Mouse (Mus musculus): ENCODE data around the gene Ctxn1. TPM values are rescaled to one million over a fixed set of nuclear protein-coding genes. Genes with fewer than 3 reads are reported as not detected.
A peak's percentile ranks its signal among the peaks of the same experiment; 100 is the strongest.

Gene Ctxn1
- 0.32 and 0.42 TPM in 2 replicates for polyA plus RNA-seq (2012)

- no peak for TF ChIP-seq TAL1 (IDR thresholded peaks at IDR 0.05; ENCODE audit: low read length)
- TF ChIP-seq GATA1 (IDR thresholded peaks at IDR 0.05; ENCODE audit: low read length) = no peak
- no peaks in the 10 kb centered on the region for H3K9me3 ChIP-seq (ENCODE audit: control insufficient read depth, low read length)
- peaks cover 86% of the 10 kb centered on the region for H3K36me3 ChIP-seq (ENCODE audit: control insufficient read depth)
- peaks cover 42% of the 10 kb centered on the region for H3K4me1 ChIP-seq (ENCODE audit: control insufficient read depth)
- peak within 1 kb of the TSS; percentile 69 for H3K4me3 ChIP-seq (replicated peaks)
- H3K27me3 ChIP-seq (ENCODE audit: control insufficient read depth) = no peaks in the 10 kb centered on the region
These were observed at the start of gene Ctxn1 for GRCm38 (mm10) chr8:4259125-4259804. Gene Ctxn1 (minus strand): TSS chr8:4259274.

DNA sequence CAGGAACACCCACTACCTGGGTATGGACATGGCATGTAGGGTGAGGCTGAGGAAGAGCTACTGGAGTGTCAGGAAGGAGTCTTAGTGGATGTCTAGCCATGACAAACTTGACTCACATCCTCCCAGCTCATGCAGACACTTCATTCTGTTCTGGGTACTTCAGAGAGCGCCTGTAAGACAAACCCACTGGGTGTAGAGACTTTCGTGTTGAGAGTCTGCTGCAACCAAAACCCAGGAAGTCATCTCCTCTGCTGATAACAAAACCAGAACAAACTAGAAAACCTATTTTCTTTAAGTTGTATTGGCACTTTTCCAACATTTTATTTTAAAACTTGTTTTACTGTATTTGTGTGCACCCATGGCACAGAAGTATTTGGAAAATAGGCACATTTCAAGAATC lies 46.8 kb upstream of the Ctxn1 start:
- no peak overlapping the region for H3K4me3 ChIP-seq (replicated peaks)
- TF ChIP-seq GATA1 (IDR thresholded peaks at IDR 0.05; ENCODE audit: low read length) (no peak), TAL1 (IDR thresholded peaks at IDR 0.05; ENCODE audit: low read length) (no peak)
- peaks cover 26% of the 10 kb centered on the region for H3K4me1 ChIP-seq (ENCODE audit: control insufficient read depth)

DNA sequence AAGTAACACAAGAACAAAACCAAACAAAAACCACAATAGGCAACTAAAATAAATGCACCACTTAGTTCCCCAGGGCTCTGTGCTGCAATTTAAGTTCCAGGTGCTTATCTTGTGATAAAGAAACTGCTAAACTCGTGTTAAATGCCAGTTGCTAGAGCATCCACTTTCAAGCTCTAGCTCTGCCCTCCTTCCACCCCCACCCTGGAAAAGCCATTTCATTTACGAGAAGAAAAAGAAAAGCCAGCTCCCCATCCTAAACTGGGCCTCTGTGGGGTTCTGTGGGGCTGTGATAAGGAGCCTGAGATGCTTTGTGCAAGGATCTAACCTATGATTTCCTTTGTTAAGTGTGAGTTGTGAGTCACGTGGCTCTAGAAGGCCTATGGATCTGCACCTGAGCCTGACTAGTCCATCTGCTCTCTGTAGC lies 45.1 kb upstream of the Ctxn1 start:
- TF ChIP-seq TAL1 (IDR thresholded peaks at IDR 0.05; ENCODE audit: low read length) = no peak
- no peak for TF ChIP-seq GATA1 (IDR thresholded peaks at IDR 0.05; ENCODE audit: low read length)
- peaks cover 26% of the 10 kb centered on the region for H3K4me1 ChIP-seq (ENCODE audit: control insufficient read depth)

More for the DNA sequence above, 46.8 kb upstream of the Ctxn1 start:
- Histone ChIP-seq H3K9me3 (ENCODE audit: control insufficient read depth, low read length) (no peaks in the 10 kb centered on the region), H3K36me3 (ENCODE audit: control insufficient read depth) (peaks cover 99% of the 10 kb centered on the region), H3K27me3 (ENCODE audit: control insufficient read depth) (no peaks in the 10 kb centered on the region)

DNA sequence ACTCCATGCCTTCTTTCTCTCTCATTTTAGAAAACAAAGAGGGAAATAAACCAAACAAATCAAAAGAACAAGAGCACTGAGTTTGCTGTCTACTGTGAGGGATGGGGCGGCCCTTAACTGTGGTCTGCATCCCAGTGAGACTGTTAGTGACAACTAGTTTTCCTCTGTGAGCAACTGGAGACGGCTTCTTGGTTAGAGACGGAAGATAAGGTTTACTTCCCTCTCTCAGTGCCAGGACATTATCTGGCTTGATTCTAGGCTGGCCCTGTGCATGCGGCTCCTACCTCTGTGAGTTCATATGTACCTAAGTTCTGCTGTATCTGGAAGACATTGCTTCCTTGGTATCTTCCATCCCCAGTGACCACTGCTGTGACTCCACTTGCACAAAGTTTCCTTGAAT lies 38.7 kb upstream of the Ctxn1 start:
- TF ChIP-seq TAL1 (IDR thresholded peaks at IDR 0.05; ENCODE audit: low read length) (no peak), GATA1 (IDR thresholded peaks at IDR 0.05; ENCODE audit: low read length) (no peak)
- Histone ChIP-seq H3K36me3 (ENCODE audit: control insufficient read depth) (peaks cover 98% of the 10 kb centered on the region), H3K9me3 (ENCODE audit: control insufficient read depth, low read length) (no peaks in the 10 kb centered on the region), H3K4me1 (ENCODE audit: control insufficient read depth) (no peaks in the 10 kb centered on the region), H3K27me3 (ENCODE audit: control insufficient read depth) (no peaks in the 10 kb centered on the region), H3K4me3 (replicated peaks) (no peak overlapping the region)

More for the DNA sequence above, 45.1 kb upstream of the Ctxn1 start:
- H3K27me3 ChIP-seq (ENCODE audit: control insufficient read depth) = no peaks in the 10 kb centered on the region
- H3K36me3 ChIP-seq (ENCODE audit: control insufficient read depth) = peaks cover 99% of the 10 kb centered on the region
- H3K9me3 ChIP-seq (ENCODE audit: control insufficient read depth, low read length) = no peaks in the 10 kb centered on the region
- H3K4me3 ChIP-seq (replicated peaks) = no peak overlapping the region

GRCm38 (mm10) chr8:4292738-4293137 lies 33.7 kb upstream of the Ctxn1 start:
- Histone ChIP-seq H3K9me3 (ENCODE audit: control insufficient read depth, low read length) (no peaks in the 10 kb centered on the region), H3K4me1 (ENCODE audit: control insufficient read depth) (no peaks in the 10 kb centered on the region), H3K4me3 (replicated peaks) (no peak overlapping the region), H3K27me3 (ENCODE audit: control insufficient read depth) (no peaks in the 10 kb centered on the region), H3K36me3 (ENCODE audit: control insufficient read depth) (peaks cover 99% of the 10 kb centered on the region)
- no peak for TF ChIP-seq GATA1 (IDR thresholded peaks at IDR 0.05; ENCODE audit: low read length)
- no peak for TF ChIP-seq TAL1 (IDR thresholded peaks at IDR 0.05; ENCODE audit: low read length)

GRCm38 (mm10) chr8:4276111-4276465 lies 17.0 kb upstream of the Ctxn1 start:
- H3K9me3 ChIP-seq (ENCODE audit: control insufficient read depth, low read length) = no peaks in the 10 kb centered on the region
- peaks cover 34% of the 10 kb centered on the region for H3K4me1 ChIP-seq (ENCODE audit: control insufficient read depth)
- H3K27me3 ChIP-seq (ENCODE audit: control insufficient read depth) = no peaks in the 10 kb centered on the region
- H3K4me3 ChIP-seq (replicated peaks) = peak overlapping the region; percentile 95
- TF ChIP-seq GATA1 (IDR thresholded peaks at IDR 0.05; ENCODE audit: low read length) (no peak), TAL1 (IDR thresholded peaks at IDR 0.05; ENCODE audit: low read length) (no peak)
- H3K36me3 ChIP-seq (ENCODE audit: control insufficient read depth) = peaks cover 26% of the 10 kb centered on the region

DNA sequence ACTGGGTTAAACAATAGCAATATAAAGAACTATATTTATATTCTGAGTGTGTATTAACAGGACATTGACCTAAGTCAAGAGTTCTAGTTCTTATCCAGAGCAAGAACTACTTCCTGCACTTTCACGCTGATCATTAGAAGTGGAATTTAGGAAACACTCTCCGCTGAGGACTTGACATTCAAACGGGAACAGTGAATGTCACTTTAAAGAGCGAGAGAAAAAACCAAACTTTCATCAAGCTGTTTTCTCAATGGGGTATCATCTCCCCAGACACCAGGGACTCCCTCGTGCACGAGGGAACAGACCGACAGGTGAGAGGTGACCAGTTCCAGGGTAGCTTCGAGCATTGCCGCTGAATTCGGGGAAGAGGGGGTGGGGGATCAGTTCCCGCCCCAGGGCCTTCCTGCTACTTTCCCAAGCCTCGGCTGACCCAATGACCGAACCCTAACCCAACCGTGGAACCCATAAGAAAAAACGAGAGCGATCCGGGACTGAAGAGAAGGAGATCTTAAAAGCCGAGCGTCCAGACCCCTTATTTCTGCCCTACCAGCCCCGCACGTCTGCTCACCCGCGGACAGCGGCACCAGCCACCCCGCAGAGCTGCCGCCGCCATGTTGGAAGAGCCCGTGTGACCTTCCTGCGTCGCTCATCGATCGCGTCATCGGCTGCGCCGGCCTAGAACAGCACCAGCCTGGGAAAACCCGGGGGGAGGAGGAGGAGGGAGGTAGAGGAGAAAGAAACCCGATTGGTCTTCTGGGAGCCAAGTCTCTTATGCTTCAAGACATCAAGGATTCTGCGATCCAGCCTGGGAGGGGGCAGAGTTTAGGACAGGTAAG lies 16.4 kb upstream of the Ctxn1 start, which contains the start of gene Timm44:
Timm44 (minus strand) TSS at position 639 of the 836 bp plus-strand sequence.
- peak within 1 kb of the TSS; percentile 95 for H3K4me3 ChIP-seq (replicated peaks)
- H3K27me3 ChIP-seq (ENCODE audit: control insufficient read depth) = no peaks in the 10 kb centered on the region
- no peak for TF ChIP-seq GATA1 (IDR thresholded peaks at IDR 0.05; ENCODE audit: low read length)
- H3K4me1 ChIP-seq (ENCODE audit: control insufficient read depth) = peaks cover 34% of the 10 kb centered on the region
- H3K36me3 ChIP-seq (ENCODE audit: control insufficient read depth) = peaks cover 30% of the 10 kb centered on the region
- no peaks in the 10 kb centered on the region for H3K9me3 ChIP-seq (ENCODE audit: control insufficient read depth, low read length)

- no peak overlapping the region for H3K4me3 ChIP-seq (replicated peaks)
- no peaks in the 10 kb centered on the region for H3K27me3 ChIP-seq (ENCODE audit: control insufficient read depth)
- TF ChIP-seq GATA1 (IDR thresholded peaks at IDR 0.05; ENCODE audit: low read length) (no peak), TAL1 (IDR thresholded peaks at IDR 0.05; ENCODE audit: low read length) (no peak)
- no peaks in the 10 kb centered on the region for H3K9me3 ChIP-seq (ENCODE audit: control insufficient read depth, low read length)
- peaks cover 89% of the 10 kb centered on the region for H3K36me3 ChIP-seq (ENCODE audit: control insufficient read depth)
- H3K4me1 ChIP-seq (ENCODE audit: control insufficient read depth) = peaks cover 14% of the 10 kb centered on the region
These were observed 10.5 kb upstream of the Ctxn1 start for GRCm38 (mm10) chr8:4269609-4270008.

- Histone ChIP-seq H3K27me3 (ENCODE audit: control insufficient read depth) (no peaks in the 10 kb centered on the region), H3K4me3 (replicated peaks) (no peak overlapping the region), H3K36me3 (ENCODE audit: control insufficient read depth) (peaks cover 95% of the 10 kb centered on the region)
These were observed 8.6 kb upstream of the Ctxn1 start for GRCm38 (mm10) chr8:4267627-4268026.

More at GRCm38 (mm10) chr8:4267627-4268026, 8.6 kb upstream of the Ctxn1 start:
- TF ChIP-seq GATA1 (IDR thresholded peaks at IDR 0.05; ENCODE audit: low read length) = no peak
- no peak for TF ChIP-seq TAL1 (IDR thresholded peaks at IDR 0.05; ENCODE audit: low read length)
- Histone ChIP-seq H3K9me3 (ENCODE audit: control insufficient read depth, low read length) (no peaks in the 10 kb centered on the region), H3K4me1 (ENCODE audit: control insufficient read depth) (no peaks in the 10 kb centered on the region)

Data from erythroblast, embryonic 14.5 days (primary cell).